Mouse (Mus musculus): ENCODE measurements at regions not wholly inside any gene's neighbourhood (a gene's known extent, or its start where the extent isn't known, plus 50 kb on each side); places are given as distances from the start of the nearest gene placed in this dataset.

DNA sequence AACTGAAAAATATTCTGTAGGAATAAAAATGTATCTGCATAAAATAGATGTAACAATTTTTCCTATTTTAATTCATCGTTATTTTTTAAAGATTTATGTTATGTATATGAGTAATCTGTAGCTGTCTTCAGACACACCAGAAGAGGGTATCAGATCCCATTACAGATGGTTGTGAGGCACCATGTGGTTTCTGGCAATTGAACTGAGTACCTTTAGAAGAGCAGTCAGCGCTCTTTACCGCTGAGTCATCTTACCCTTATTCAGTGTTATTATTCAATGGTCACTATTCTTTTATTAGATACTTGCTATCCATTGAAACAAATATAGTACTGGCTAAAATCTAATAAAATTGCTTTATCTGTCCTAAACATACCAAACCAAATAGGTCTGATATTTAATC lies 820.7 kb upstream of the Nrxn1 start:
- DNase-seq = peak; percentile 42 to 65

DNA sequence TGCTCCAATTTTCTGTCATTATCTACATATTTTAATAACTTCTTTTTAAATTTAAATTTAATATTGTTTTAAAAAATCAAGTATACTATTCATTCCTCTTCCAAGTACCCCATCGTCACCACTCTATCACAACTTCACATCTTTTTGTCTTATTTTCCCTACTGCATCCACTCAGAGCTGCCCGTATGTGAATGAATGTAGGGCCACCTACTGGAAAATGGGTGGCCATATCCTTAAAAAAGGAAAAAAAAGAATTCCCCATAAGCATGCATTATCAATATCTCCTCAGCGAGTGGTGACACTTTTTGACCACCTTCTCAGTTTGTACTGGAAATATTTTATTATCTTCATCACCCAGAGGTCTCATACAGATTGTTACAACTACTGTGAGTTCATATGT lies 810.2 kb upstream of the Nrxn1 start:
- no peak for DNase-seq

DNA sequence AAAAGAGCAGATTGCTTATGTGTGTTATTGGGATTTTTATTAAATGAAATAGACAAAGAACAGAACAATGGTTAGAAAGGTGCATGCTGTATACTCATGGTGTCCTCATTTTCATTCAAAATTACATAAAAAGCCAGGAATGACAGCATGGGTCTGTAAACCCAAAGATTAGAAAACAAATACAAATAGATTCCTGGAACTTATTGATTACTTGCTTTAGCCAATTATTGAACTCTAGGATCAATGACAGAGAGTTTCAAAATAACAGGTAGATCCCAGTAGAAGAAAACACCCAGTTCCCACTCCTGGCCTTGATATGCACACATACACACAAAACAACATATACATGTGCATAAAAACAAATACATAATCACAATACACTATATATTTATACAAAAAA lies 782.4 kb upstream of the Nrxn1 start:
- no peak for DNase-seq

DNA sequence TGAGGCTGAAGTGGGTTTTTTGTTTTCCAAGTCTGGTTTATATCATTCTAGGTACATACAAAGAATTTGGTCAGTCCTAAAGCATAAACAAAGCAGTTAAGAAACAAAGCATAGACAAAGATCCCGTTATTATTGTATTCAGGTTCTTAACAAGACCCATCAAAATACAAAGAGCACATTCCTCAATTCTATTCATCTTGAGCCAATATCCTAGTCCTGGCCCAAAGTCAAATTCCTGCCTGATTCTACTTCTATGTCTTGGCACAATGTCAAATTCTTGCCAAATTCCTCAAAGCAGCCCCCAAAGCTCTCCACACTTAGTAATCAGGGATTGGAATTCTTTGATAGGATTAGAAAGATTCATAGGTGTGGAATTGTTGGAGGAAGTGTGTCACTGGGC lies 769.3 kb upstream of the Nrxn1 start:
- peak in 1 of 2 experiments; percentile 2 for DNase-seq

Measured in cerebellum, postnatal 14 days (tissue).